Mouse (Mus musculus) forebrain, embryonic 15.5 days (tissue): ENCODE measurements at regions not wholly inside any gene's neighbourhood (a gene's known extent, or its start where the extent isn't known, plus 50 kb on each side); places are given as distances from the start of the nearest gene placed in this dataset.
"Not testable (repeated sequence)": the region's sequence is repeated elsewhere in the genome, so short reads cannot be mapped to it uniquely, and the experiment has no call there.

Source experiments
- ATAC-seq: fragments of 200-750 bp; cut with Nextera tagmentation; replicated peaks from 2 replicates; pipeline ENCODE4 v1.8.0; 2017; ENCODE audit warnings: mild to moderate bottlenecking, moderate TSS enrichment, moderate library complexity
- H3K27ac ChIP-seq: fragments of 300-500 bp; sonication (generic); replicated peaks from 2 replicates; pipeline ENCODE4 v1.5.1; 2015; ENCODE audit warnings: mild to moderate bottlenecking, inconsistent platforms
- H3K27me3 ChIP-seq: fragments of 300-500 bp; sonication (generic); 2 replicates; pipeline ENCODE4 v1.6.1; 2015; ENCODE audit warnings: inconsistent platforms
- H3K36me3 ChIP-seq: fragments of 300-500 bp; sonication (generic); 2 replicates; pipeline ENCODE4 v1.6.1; 2015; ENCODE audit warnings: mild to moderate bottlenecking, inconsistent platforms
- H3K4me1 ChIP-seq: fragments of 300-500 bp; sonication (generic); 2 replicates; pipeline ENCODE4 v1.6.1; 2015; ENCODE audit warnings: inconsistent platforms
- H3K4me2 ChIP-seq: fragments of 300-500 bp; sonication (generic); replicated peaks from 2 replicates; pipeline ENCODE4 v1.6.1; 2015; ENCODE audit warnings: mild to moderate bottlenecking, inconsistent platforms
- H3K4me3 ChIP-seq: fragments of 300-500 bp; sonication (generic); 2 replicates; pipeline ENCODE4 v1.5.1; 2015; ENCODE audit warnings: mild to moderate bottlenecking, inconsistent platforms
- H3K9ac ChIP-seq: fragments of 300-500 bp; sonication (generic); replicated peaks from 2 replicates; pipeline ENCODE4 v1.6.1; 2015; ENCODE audit warnings: mild to moderate bottlenecking, inconsistent platforms
- H3K9me3 ChIP-seq: fragments of 300-500 bp; sonication (generic); 2 replicates; pipeline ENCODE4 v1.6.1; 2016; ENCODE audit warnings: inconsistent platforms
- WGBS: fragments of 180-500 bp; shearing (Covaris S2); methylation state at CpG from one replicate; pipeline ENCODE4 v1.1.7; 2015; ENCODE audit warnings: mixed read lengths; 5-methylcytosine and 5-hydroxymethylcytosine counted together

GRCm38 (mm10) chr8:5030651-5031050 lies 74.5 kb downstream of the Slc10a2 start:
- no peak overlapping the region for H3K4me2 ChIP-seq
- no peaks in the 10 kb centered on the region for H3K36me3 ChIP-seq
- no peak for ATAC-seq
- H3K4me3 ChIP-seq: no peak overlapping the region
- WGBS: 64% methylated on average over 3 of the region's 3 CpGs
- H3K27me3 ChIP-seq: no peaks in the 10 kb centered on the region
- no peak overlapping the region for H3K9ac ChIP-seq
- H3K9me3 ChIP-seq: no peaks in the 10 kb centered on the region
- H3K27ac ChIP-seq: no peak overlapping the region
- H3K4me1 ChIP-seq: no peaks in the 10 kb centered on the region

GRCm38 (mm10) chr8:5012368-5012767 lies 92.8 kb downstream of the Slc10a2 start:
- Histone ChIP-seq H3K4me2 (no peak overlapping the region), H3K36me3 (no peaks in the 10 kb centered on the region), H3K4me3 (no peak overlapping the region), H3K27ac (peak overlapping the region; percentile 14; the same call in 1 of the 2 replicates), H3K9ac (no peak overlapping the region), H3K4me1 (no peaks in the 10 kb centered on the region), H3K9me3 (no peaks in the 10 kb centered on the region), H3K27me3 (no peaks in the 10 kb centered on the region)
- WGBS: 60% methylated on average over 1 of the region's 1 CpGs
- no peak for ATAC-seq

GRCm38 (mm10) chr8:5011771-5012170 lies 93.4 kb downstream of the Slc10a2 start:
- WGBS: 70% methylated on average over 3 of the region's 3 CpGs
- no peaks in the 10 kb centered on the region for H3K9me3 ChIP-seq
- no peak overlapping the region for H3K9ac ChIP-seq
- H3K4me1 ChIP-seq: no peaks in the 10 kb centered on the region
- H3K4me3 ChIP-seq: no peak overlapping the region
- H3K4me2 ChIP-seq: no peak overlapping the region
- no peak overlapping the region for H3K27ac ChIP-seq
- no peaks in the 10 kb centered on the region for H3K36me3 ChIP-seq
- H3K27me3 ChIP-seq: no peaks in the 10 kb centered on the region
- no peak for ATAC-seq

GRCm38 (mm10) chr8:5003359-5003758 lies 101.8 kb downstream of the Slc10a2 start:
- not testable (repeated sequence) for H3K27me3 ChIP-seq, H3K27ac ChIP-seq, H3K4me3 ChIP-seq, H3K9me3 ChIP-seq, ATAC-seq, H3K4me1 ChIP-seq, H3K4me2 ChIP-seq, H3K9ac ChIP-seq, H3K36me3 ChIP-seq
- 85% methylated on average over 1 of the region's 1 CpGs for WGBS
